Mouse (Mus musculus) MN1 (cell line): Measurements from ENCODE around the gene Rhox11.
A peak's percentile ranks its signal among the peaks of the same experiment; 100 is the strongest.
"Not testable (repeated sequence)": the region's sequence is repeated elsewhere in the genome, so short reads cannot be mapped to it uniquely, and the experiment has no call there.

Experiments used
- DNase-seq: peaks from one replicate; pipeline ENCODE4 v3.0.0-alpha.2; 2016; ENCODE audit warnings: low spot score

Rhox11 gene

GRCm38 (mm10) chrX:38085041-38085440, at the start of gene Rhox11:
Gene Rhox11 (minus strand): TSS chrX:38085141.
- DNase-seq: no peak

- DNase-seq: no peak
These were observed 36.5 kb upstream of the Rhox11 start for GRCm38 (mm10) chrX:38121478-38121877.

GRCm38 (mm10) chrX:38120982-38121381, 36.0 kb upstream of the Rhox11 start, which contains the start of gene Rhox13:
Gene Rhox13 (plus strand): TSS chrX:38121219.
- no peak for DNase-seq

- DNase-seq: no peak
These were observed 25.9 kb upstream of the Rhox11 start, which contains the start of gene Rhox12 for GRCm38 (mm10) chrX:38110807-38111206. Gene Rhox12 (minus strand): TSS chrX:38110907.

- peak; percentile 6 for DNase-seq
These were observed 715 bp downstream of the Rhox11 start for GRCm38 (mm10) chrX:38084226-38084625.

- no peak for DNase-seq
These were observed 18.8 kb downstream of the Rhox11 start, which contains the start of gene Rhox10 for GRCm38 (mm10) chrX:38066175-38066574. Gene Rhox10 (plus strand): TSS chrX:38066475.

GRCm38 (mm10) chrX:38061544-38061943, 23.4 kb downstream of the Rhox11 start:
- DNase-seq: no peak

GRCm38 (mm10) chrX:38043014-38043413, 41.9 kb downstream of the Rhox11 start, which contains the start of gene Btg1-ps2:
Gene Btg1-ps2 (minus strand): TSS chrX:38043114.
- DNase-seq: not testable (repeated sequence)

- no peak for DNase-seq
These were observed 45.3 kb downstream of the Rhox11 start for GRCm38 (mm10) chrX:38039666-38040065.

GRCm38 (mm10) chrX:38033841-38034240, 51.1 kb downstream of the Rhox11 start:
- no peak for DNase-seq
